Mouse (Mus musculus) C2C12 (cell line): Measurements from ENCODE around the gene Lef1.

Source experiments
- CEBPB ChIP-seq: IDR thresholded peaks from one replicate; pipeline ENCODE4 v1.6.1; 2011; ENCODE audit warnings: low read depth, mild to moderate bottlenecking, control low read depth, moderate library complexity
- CTCF ChIP-seq: IDR thresholded peaks from one replicate; pipeline ENCODE4 v1.5.1; 2011; ENCODE audit not compliant: control insufficient read depth, insufficient read depth, insufficient read length
- USF1 ChIP-seq: IDR thresholded peaks from one replicate; pipeline ENCODE4 v1.6.1; 2011; ENCODE audit warnings: low read depth, mild to moderate bottlenecking, control low read depth, moderate library complexity

GRCm38 (mm10) chr3:131065001-131065400, 45.3 kb upstream of the Lef1 start:
- no peak for TF ChIP-seq CTCF
- no peak for TF ChIP-seq CEBPB
- TF ChIP-seq USF1, result no peak
